Mouse (Mus musculus): ENCODE measurements around the gene Ugcg.
"Not testable (repeated sequence)": the region's sequence is repeated elsewhere in the genome, so short reads cannot be mapped to it uniquely, and the experiment has no call there.

Ugcg gene

DNA sequence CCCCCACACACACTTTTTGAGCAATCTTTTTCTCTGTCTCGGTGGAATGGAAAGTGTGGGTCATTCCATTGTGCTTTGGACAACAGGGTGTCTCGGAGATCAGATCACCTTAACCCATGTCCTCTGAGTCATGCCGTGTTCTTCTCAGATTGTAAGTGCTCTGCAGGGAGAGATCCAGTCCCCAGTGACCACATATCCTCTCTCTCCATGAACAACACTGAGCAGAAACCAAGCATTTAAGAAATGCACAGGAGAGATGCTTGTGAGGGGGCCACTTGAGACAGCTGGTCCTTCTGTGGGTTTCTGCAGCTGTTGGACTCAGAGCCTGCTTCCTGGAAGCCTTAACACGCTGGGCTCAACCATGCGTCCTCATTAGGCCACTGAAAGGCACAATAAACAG is 66.9 kb downstream of the Ugcg start:
- no peak for DNase-seq (ENCODE audit: extremely low read depth, low read depth, low spot score)

GRCm38 (mm10) chr4:59257866-59258265 is 68.8 kb downstream of the Ugcg start:
- DNase-seq (ENCODE audit: extremely low read depth, low read depth, low spot score) = no peak

- DNase-seq (ENCODE audit: extremely low read depth, low read depth, low spot score) = no peak
These were observed 69.7 kb downstream of the Ugcg start for GRCm38 (mm10) chr4:59258771-59259170.

- DNase-seq (ENCODE audit: extremely low read depth, low read depth, low spot score) = no peak
These were observed 70.7 kb downstream of the Ugcg start for GRCm38 (mm10) chr4:59259806-59260205.

DNA sequence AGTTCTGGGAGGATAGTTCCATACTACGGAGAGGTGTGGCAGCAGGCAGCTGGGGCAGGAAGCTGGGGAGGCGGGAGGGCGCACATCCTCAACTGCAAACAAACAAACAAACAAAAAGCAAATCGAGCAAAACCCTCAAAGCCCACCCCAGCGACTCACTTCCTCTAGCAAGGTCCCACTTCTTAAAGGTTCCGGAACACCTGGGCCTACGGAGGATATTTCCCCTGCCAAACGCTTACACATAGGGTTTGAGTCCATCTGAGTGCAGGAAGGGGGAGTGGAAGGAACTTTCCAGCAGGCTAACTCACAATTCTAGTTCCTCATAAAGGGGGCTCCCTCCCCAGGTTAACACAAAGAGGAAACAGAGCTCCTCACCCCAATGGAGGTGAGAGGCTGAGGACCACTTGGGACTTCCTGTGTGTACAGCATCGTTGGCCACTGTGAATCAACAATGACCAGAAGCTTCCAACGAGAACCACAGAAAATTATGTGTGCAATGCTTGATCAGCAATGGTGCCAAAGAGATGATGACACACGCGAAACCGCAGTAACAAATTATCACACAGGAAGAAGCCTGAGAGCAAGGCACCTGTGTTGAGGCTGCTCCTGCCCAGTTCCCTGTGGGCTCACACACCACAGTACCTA is 71.9 kb downstream of the Ugcg start:
- no peak for DNase-seq (ENCODE audit: extremely low read depth, low read depth, low spot score)

DNA sequence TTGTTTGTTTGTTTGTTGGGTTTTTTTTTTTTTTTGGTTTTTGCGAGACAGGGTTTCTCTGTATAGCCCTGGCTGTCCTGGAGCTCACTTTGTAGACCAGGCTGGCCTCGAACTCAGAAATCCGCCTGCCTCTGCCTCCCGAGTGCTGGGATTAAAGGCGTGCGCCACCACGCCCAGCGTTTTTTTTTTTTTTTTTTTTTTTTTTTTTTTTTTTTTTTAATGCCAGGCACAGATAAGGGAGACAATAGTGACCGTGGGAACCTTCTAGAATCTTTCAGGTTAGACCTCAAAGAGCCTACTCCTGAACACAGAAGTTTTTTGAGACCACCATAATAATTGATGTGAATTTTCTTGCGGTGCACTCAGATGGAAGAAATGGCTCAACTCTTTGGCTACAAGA is 72.5 kb downstream of the Ugcg start:
- DNase-seq (ENCODE audit: extremely low read depth, low read depth, low spot score) = not testable (repeated sequence)

- DNase-seq (ENCODE audit: extremely low read depth, low read depth, low spot score) = no peak
These were observed 73.1 kb downstream of the Ugcg start for GRCm38 (mm10) chr4:59262156-59262555.

GRCm38 (mm10) chr4:59263418-59263817 is 74.4 kb downstream of the Ugcg start:
- no peak for DNase-seq (ENCODE audit: extremely low read depth, low read depth, low spot score)

GRCm38 (mm10) chr4:59264611-59265095 is 75.6 kb downstream of the Ugcg start:
- no peak for DNase-seq (ENCODE audit: extremely low read depth, low read depth, low spot score)

GRCm38 (mm10) chr4:59265182-59265581 is 76.1 kb downstream of the Ugcg start:
- no peak for DNase-seq (ENCODE audit: extremely low read depth, low read depth, low spot score)

GRCm38 (mm10) chr4:59265631-59266030 is 76.6 kb downstream of the Ugcg start:
- no peak for DNase-seq (ENCODE audit: extremely low read depth, low read depth, low spot score)

Measured in fat pad, adult 2 months (tissue).